Mouse (Mus musculus) CH12.LX (cell line): ENCODE data around the gene Plekha4. TPM values are rescaled to one million over a fixed set of nuclear protein-coding genes. Genes with fewer than 3 reads are reported as not detected.
A peak's percentile ranks its signal among the peaks of the same experiment; 100 is the strongest.

ENCODE experiments used
- DNase-seq: peaks from one replicate; pipeline ENCODE4 v3.0.0-alpha.2; 2013; ENCODE audit errors: extremely low read depth
- H3K27ac ChIP-seq: 2 replicates; pipeline ENCODE4 v1.5.1; 2012; ENCODE audit warnings: low read depth, mild to moderate bottlenecking, control low read depth, moderate library complexity; ENCODE audit not compliant: insufficient read depth
- H3K27me3 ChIP-seq: replicated peaks from 2 replicates; pipeline ENCODE3; 2012; ENCODE audit warnings: inconsistent platforms
- H3K36me3 ChIP-seq, 2 experiments: replicated peaks in 1 of 2; 2 replicates each; pipeline versions ENCODE3 to v1.6.1; 2012; ENCODE audit warnings: inconsistent platforms in 1 of 2, low read length in 1 of 2, mild to moderate bottlenecking in 1 of 2, mixed read lengths in 1 of 2, moderate library complexity in 1 of 2; ENCODE audit not compliant: control insufficient read depth in 1 of 2, insufficient read depth in 1 of 2
- H3K4me1 ChIP-seq, 2 experiments: 2 replicates each; pipeline ENCODE4 v1.6.1; 2012; ENCODE audit warnings: inconsistent platforms in 1 of 2, moderate library complexity in 1 of 2; ENCODE audit not compliant: insufficient read depth in 2 of 2, control insufficient read depth in 1 of 2
- H3K4me2 ChIP-seq: 2 replicates; pipeline ENCODE4 v1.6.1; 2012; ENCODE audit warnings: low read depth, mild to moderate bottlenecking, control low read depth; ENCODE audit not compliant: poor library complexity, insufficient read depth, severe bottlenecking
- H3K4me3 ChIP-seq, 3 experiments: fragments of 150-350 bp in 1 of 3; sonication (generic) in 1 of 3; replicated peaks in 1 of 3; 2 replicates each; pipeline versions ENCODE3 to v1.5.1; 2011 to 2012; ENCODE audit warnings: low read depth in 2 of 3, low read length in 2 of 3, mild to moderate bottlenecking in 2 of 3, moderate library complexity in 2 of 3, control low read depth in 1 of 3, improper control_type of control experiment in 1 of 3, inconsistent platforms in 1 of 3, mixed read lengths in 1 of 3; ENCODE audit not compliant: poor library complexity in 1 of 3
- H3K79me2 ChIP-seq: replicated peaks from 2 replicates; pipeline ENCODE4 v1.6.1; 2012; ENCODE audit warnings: mild to moderate bottlenecking, moderate library complexity; ENCODE audit not compliant: control insufficient read depth, poor library complexity, insufficient read depth, severe bottlenecking; ENCODE audit errors: extremely low read depth
- H3K9ac ChIP-seq: 2 replicates; pipeline ENCODE4 v1.6.1; 2012; ENCODE audit warnings: low read depth, mild to moderate bottlenecking, control low read depth, moderate library complexity; ENCODE audit not compliant: insufficient read depth
- H3K9me3 ChIP-seq: replicated peaks from 2 replicates; pipeline ENCODE3; 2012; ENCODE audit warnings: low read length, inconsistent platforms, mixed read lengths
- BHLHE40 ChIP-seq: IDR thresholded peaks from 2 replicates; pipeline ENCODE4 v1.6.1; 2011; ENCODE audit warnings: mild to moderate bottlenecking, low read depth, low read length, improper control_type of control experiment
- CHD1 ChIP-seq: IDR thresholded peaks from 2 replicates; pipeline ENCODE4 v1.6.1; 2012; ENCODE audit warnings: low read depth, low read length, improper control_type of control experiment, inconsistent platforms
- CHD2 ChIP-seq: IDR thresholded peaks from 2 replicates; pipeline ENCODE4 v1.6.1; 2011; ENCODE audit warnings: low read length, improper control_type of control experiment
- CTCF ChIP-seq, 2 experiments: IDR thresholded peaks in 1 of 2; conservative IDR thresholded peaks in 1 of 2; 2 replicates each; pipeline ENCODE4 v1.5.1; 2011 to 2012; ENCODE audit warnings: low read depth in 2 of 2, low read length in 2 of 2, improper control_type of control experiment in 1 of 2, inconsistent platforms in 1 of 2, mild to moderate bottlenecking in 1 of 2, moderate library complexity in 1 of 2
- E2F4 ChIP-seq: IDR thresholded peaks from 2 replicates; pipeline ENCODE4 v1.6.1; 2011; ENCODE audit warnings: low read depth, low read length, improper control_type of control experiment; ENCODE audit not compliant: insufficient replicate concordance
- ELF1 ChIP-seq: IDR thresholded peaks from 2 replicates; pipeline ENCODE4 v1.6.1; 2014; ENCODE audit warnings: low read depth, mild to moderate bottlenecking, inconsistent platforms, low read length, improper control_type of control experiment
- EP300 ChIP-seq: IDR thresholded peaks from 2 replicates; pipeline ENCODE4 v1.6.1; 2011; ENCODE audit warnings: low read length, improper control_type of control experiment
- ETS1 ChIP-seq: conservative IDR thresholded peaks from 2 replicates; pipeline ENCODE4 v1.6.1; 2012; ENCODE audit warnings: low read depth, mild to moderate bottlenecking, inconsistent platforms, low read length, improper control_type of control experiment, moderate library complexity
- GABPA ChIP-seq: IDR thresholded peaks from 2 replicates; pipeline ENCODE4 v1.6.1; 2012; ENCODE audit warnings: low read depth, low read length, improper control_type of control experiment, inconsistent platforms; ENCODE audit not compliant: insufficient replicate concordance
- HCFC1 ChIP-seq: IDR thresholded peaks from 2 replicates; pipeline ENCODE4 v1.6.1; 2012; ENCODE audit warnings: low read depth, mild to moderate bottlenecking, inconsistent platforms, low read length, improper control_type of control experiment
- IRF4 ChIP-seq: IDR thresholded peaks from 2 replicates; pipeline ENCODE4 v1.6.1; 2014; ENCODE audit warnings: low read depth, mild to moderate bottlenecking, inconsistent platforms, low read length, improper control_type of control experiment
- JUN ChIP-seq: IDR thresholded peaks from 2 replicates; pipeline ENCODE4 v1.6.1; 2011; ENCODE audit warnings: low read depth, mild to moderate bottlenecking, low read length, improper control_type of control experiment, moderate library complexity; ENCODE audit not compliant: insufficient read depth
- JUND ChIP-seq: conservative IDR thresholded peaks from 2 replicates; pipeline ENCODE4 v1.6.1; 2011; ENCODE audit warnings: low read depth, low read length, improper control_type of control experiment
- KAT2A ChIP-seq: IDR thresholded peaks from 2 replicates; pipeline ENCODE4 v1.6.1; 2012; ENCODE audit warnings: low read length, improper control_type of control experiment, inconsistent platforms; ENCODE audit not compliant: insufficient replicate concordance
- MAFK ChIP-seq: IDR thresholded peaks from 2 replicates; pipeline ENCODE4 v1.6.1; 2011; ENCODE audit warnings: low read length, improper control_type of control experiment; ENCODE audit not compliant: insufficient replicate concordance
- MAX ChIP-seq: IDR thresholded peaks from 2 replicates; pipeline ENCODE4 v1.6.1; 2011; ENCODE audit warnings: low read length, improper control_type of control experiment
- MAZ ChIP-seq: IDR thresholded peaks from 2 replicates; pipeline ENCODE4 v1.6.1; 2012; ENCODE audit warnings: low read depth, mild to moderate bottlenecking, inconsistent platforms, low read length, improper control_type of control experiment, moderate library complexity
- MEF2A ChIP-seq: IDR thresholded peaks from 2 replicates; pipeline ENCODE4 v1.6.1; 2014; ENCODE audit warnings: low read depth, mild to moderate bottlenecking, inconsistent platforms, low read length, improper control_type of control experiment, borderline replicate concordance
- MXI1 ChIP-seq: IDR thresholded peaks from 2 replicates; pipeline ENCODE4 v1.6.1; 2011; ENCODE audit warnings: mild to moderate bottlenecking, low read depth, low read length, improper control_type of control experiment
- MYC ChIP-seq: IDR thresholded peaks from 2 replicates; pipeline ENCODE4 v1.6.1; 2011; ENCODE audit warnings: low read depth, mild to moderate bottlenecking, improper control_type of control experiment, low read length
- NELFE ChIP-seq: IDR thresholded peaks from 2 replicates; pipeline ENCODE4 v1.6.1; 2011; ENCODE audit warnings: low read depth, low read length, improper control_type of control experiment
- NRF1 ChIP-seq: IDR thresholded peaks from 2 replicates; pipeline ENCODE4 v1.6.1; 2014; ENCODE audit warnings: low read depth, mild to moderate bottlenecking, inconsistent platforms, low read length, improper control_type of control experiment, moderate library complexity
- PAX5 ChIP-seq: IDR thresholded peaks from 2 replicates; pipeline ENCODE4 v1.6.1; 2012; ENCODE audit warnings: low read length, inconsistent platforms, mixed read lengths
- POLR2A ChIP-seq: IDR thresholded peaks from 2 replicates; pipeline ENCODE4 v1.6.1; 2011; ENCODE audit warnings: low read depth, mild to moderate bottlenecking, improper control_type of control experiment, low read length
- POLR2AphosphoS2 ChIP-seq: IDR thresholded peaks from 2 replicates; pipeline ENCODE4 v1.6.1; 2011; ENCODE audit warnings: low read depth, low read length, improper control_type of control experiment
- RAD21 ChIP-seq: IDR thresholded peaks from 2 replicates; pipeline ENCODE4 v1.6.1; 2011; ENCODE audit warnings: low read depth, mild to moderate bottlenecking, low read length, improper control_type of control experiment, moderate library complexity
- RCOR1 ChIP-seq: conservative IDR thresholded peaks from 2 replicates; pipeline ENCODE4 v1.6.1; 2012; ENCODE audit warnings: low read depth, mild to moderate bottlenecking, inconsistent platforms, low read length, improper control_type of control experiment
- SIN3A ChIP-seq: IDR thresholded peaks from 2 replicates; pipeline ENCODE4 v1.6.1; 2012; ENCODE audit warnings: low read length, improper control_type of control experiment, inconsistent platforms
- SMC3 ChIP-seq: IDR thresholded peaks from 2 replicates; pipeline ENCODE4 v1.6.1; 2011; ENCODE audit warnings: low read depth, low read length, improper control_type of control experiment
- TBP ChIP-seq: conservative IDR thresholded peaks from 2 replicates; pipeline ENCODE4 v1.6.1; 2011; ENCODE audit warnings: low read depth, low read length, improper control_type of control experiment
- TCF12 ChIP-seq: IDR thresholded peaks from 2 replicates; pipeline ENCODE4 v1.6.1; 2014; ENCODE audit warnings: low read depth, mild to moderate bottlenecking, inconsistent platforms, low read length, improper control_type of control experiment
- UBTF ChIP-seq: IDR thresholded peaks from 2 replicates; pipeline ENCODE4 v1.6.1; 2012; ENCODE audit warnings: low read depth, mild to moderate bottlenecking, inconsistent platforms, low read length, improper control_type of control experiment, moderate library complexity
- USF1 ChIP-seq: IDR thresholded peaks from 2 replicates; pipeline ENCODE4 v1.6.1; 2014; ENCODE audit warnings: low read depth, mild to moderate bottlenecking, inconsistent platforms, low read length, improper control_type of control experiment
- USF2 ChIP-seq: conservative IDR thresholded peaks from 2 replicates; pipeline ENCODE4 v1.6.1; 2011; ENCODE audit warnings: low read depth, low read length, improper control_type of control experiment
- ZC3H11A ChIP-seq: IDR thresholded peaks from 2 replicates; pipeline ENCODE4 v1.6.1; 2012; ENCODE audit warnings: low read depth, mild to moderate bottlenecking, inconsistent platforms, low read length, improper control_type of control experiment
- ZKSCAN1 ChIP-seq: IDR thresholded peaks from 2 replicates; pipeline ENCODE4 v1.6.1; 2012; ENCODE audit warnings: low read depth, inconsistent platforms, low read length, improper control_type of control experiment, borderline replicate concordance
- ZMIZ1 ChIP-seq: IDR thresholded peaks from 2 replicates; pipeline ENCODE4 v1.6.1; 2012; ENCODE audit warnings: low read depth, mild to moderate bottlenecking, inconsistent platforms, low read length, improper control_type of control experiment
- ZNF384 ChIP-seq: IDR thresholded peaks from 2 replicates; pipeline ENCODE4 v1.6.1; 2012; ENCODE audit warnings: low read depth, low read length, improper control_type of control experiment, inconsistent platforms
- dilution Hi-C: fragments of 300-500 bp; cut with MboI; formaldehyde crosslinking; loops from 2 replicates; pipeline ENCODE4 v1.14.3; 2020; ENCODE audit warnings: low sequenced_read_pairs; ENCODE audit not compliant: extremely low pct_unique_long_range_greater_than_20kb, extremely low pct_ligation_motif_present
- in situ Hi-C: fragments of 300-500 bp; cut with MboI; formaldehyde crosslinking; loops from 3 replicates; pipeline ENCODE4 v1.14.3; 2019; ENCODE audit warnings: low sequenced_read_pairs, low pct_ligation_motif_present, low pct_unique_long_range_greater_than_20kb, mixed read lengths
- polyA plus RNA-seq: library from polyadenylated mRNA; unstranded; fragments of >175 nt; gene quantifications from 2 replicates; pipeline ENCODE4 v1.2.1, GENCODE M21; 2012; ENCODE audit warnings: low read depth; ENCODE audit not compliant: insufficient read length
- total RNA-seq, 2 experiments: library from RNA; depleted of rRNA; stranded (reverse); fragments of 300-350 nt in 1 of 2; fragments of >200 nt in 1 of 2; gene quantifications; 2 replicates each; pipeline ENCODE4 v1.2.3; 2012 to 2014

The Plekha4 gene
- total and polyA plus RNA-seq, 3 experiments: 0.25 to 0.90 (median 0.28) TPM

DNA sequence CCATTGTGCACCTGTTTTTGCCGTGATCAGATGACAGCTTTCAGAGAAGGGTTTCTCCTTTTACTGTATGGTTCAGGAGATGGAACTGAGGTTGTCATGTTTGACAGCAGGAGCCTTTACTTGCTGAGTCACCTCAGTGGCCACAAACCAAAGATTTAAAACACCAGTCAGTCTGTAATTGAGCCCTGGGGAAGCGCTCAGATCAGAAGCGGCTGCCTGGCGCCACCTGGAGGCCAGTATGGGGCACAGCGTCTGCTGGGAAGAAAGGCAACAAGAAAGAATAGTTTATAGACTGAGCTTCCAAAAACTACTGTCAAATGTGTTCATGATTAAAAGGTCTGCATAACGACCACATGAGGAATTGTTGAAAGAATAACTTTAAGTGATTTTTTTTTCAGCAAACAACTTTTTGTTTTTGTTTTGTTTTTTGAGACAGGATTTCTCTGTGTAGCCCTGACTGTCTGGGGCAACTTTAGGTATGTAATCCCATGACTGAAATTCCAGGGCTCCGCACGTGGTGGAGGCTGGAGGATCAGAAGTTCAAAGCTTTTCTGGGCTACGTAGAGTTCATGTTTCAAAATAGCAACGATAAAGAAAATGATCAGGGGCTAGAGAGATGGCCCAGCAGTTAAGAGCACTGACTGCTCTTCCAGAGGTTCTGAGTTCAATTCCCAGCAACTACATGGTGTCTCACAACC lies 67.1 kb downstream of the Plekha4 start:
- peak; percentile 94 for DNase-seq
- dilution Hi-C loops (no loop called here), in situ Hi-C loops (loop anchor here (5.0 kb wide), 1 partner anchor 89 kb away; the partner anchor contains the start of gene Ntn5)
- H3K27ac ChIP-seq: no peak overlapping the region
- no peak overlapping the region for H3K4me2 ChIP-seq
- no peak overlapping the region for H3K4me3 ChIP-seq
- TF ChIP-seq JUN (peak; percentile 30; the same call in 1 of the 2 replicates), BHLHE40 (peak; percentile 57), ZMIZ1 (no peak), EP300 (peak; percentile 49), RAD21 (peak; percentile 84), IRF4 (peak; percentile 65), USF2 (no peak), MXI1 (peak; percentile 70; the same call in 1 of the 2 replicates), ZNF384 (no peak), MAFK (peak; percentile 95), POLR2AphosphoS2 (no peak), SIN3A (peak; percentile 87), JUND (0 out of 2 replicates have a peak, but pooled peaks have one; percentile 53), TCF12 (peak; percentile 59; the same call in 1 of the 2 replicates), MYC (0 out of 2 replicates have a peak, but pooled peaks have one; percentile 33), NELFE (no peak; the same call in 1 of the 2 replicates), TBP (no peak), ZC3H11A (peak; percentile 52; the same call in 1 of the 2 replicates), SMC3 (peak; percentile 89), CHD2 (no peak), MAX (0 out of 2 replicates have a peak, but pooled peaks have one; percentile 13), POLR2A (0 out of 2 replicates have a peak, but pooled peaks have one; percentile 40), ETS1 (peak; percentile 76), PAX5 (no peak), CHD1 (peak; percentile 52; the same call in 1 of the 2 replicates), HCFC1 (0 out of 2 replicates have a peak, but pooled peaks have one; percentile 17), UBTF (no peak), CTCF (conservative IDR thresholded peaks at IDR 0.05 in 1 of 2, IDR thresholded peaks at IDR 0.05 in 1 of 2; ENCODE audit: low read depth in 2 of 2, low read length in 2 of 2) (peak; percentile 73 to 97), GABPA (no peak), ZKSCAN1 (no peak), KAT2A (no peak), ELF1 (peak; percentile 45; the same call in 1 of the 2 replicates), E2F4 (0 out of 2 replicates have a peak, but pooled peaks have one; percentile 63), MAZ (no peak), NRF1 (0 out of 2 replicates have a peak, but pooled peaks have one; percentile 21), MEF2A (peak; percentile 53; the same call in 1 of the 2 replicates), RCOR1 (no peak), USF1 (no peak)
- H3K4me1 ChIP-seq: peaks cover 0 to 49% of the 10 kb centered on the region in 2 experiments; a peak in 3 of 4 replicates
- H3K79me2 ChIP-seq: no peaks in the 10 kb centered on the region
- H3K9me3 ChIP-seq: peaks cover 12% of the 10 kb centered on the region
- no peaks in the 10 kb centered on the region for H3K27me3 ChIP-seq
- H3K9ac ChIP-seq: no peak overlapping the region
- H3K36me3 ChIP-seq: peaks cover 1 to 26% of the 10 kb centered on the region in 2 experiments
